Mouse (Mus musculus): Measurements from ENCODE around the gene Rap1a.

DNA sequence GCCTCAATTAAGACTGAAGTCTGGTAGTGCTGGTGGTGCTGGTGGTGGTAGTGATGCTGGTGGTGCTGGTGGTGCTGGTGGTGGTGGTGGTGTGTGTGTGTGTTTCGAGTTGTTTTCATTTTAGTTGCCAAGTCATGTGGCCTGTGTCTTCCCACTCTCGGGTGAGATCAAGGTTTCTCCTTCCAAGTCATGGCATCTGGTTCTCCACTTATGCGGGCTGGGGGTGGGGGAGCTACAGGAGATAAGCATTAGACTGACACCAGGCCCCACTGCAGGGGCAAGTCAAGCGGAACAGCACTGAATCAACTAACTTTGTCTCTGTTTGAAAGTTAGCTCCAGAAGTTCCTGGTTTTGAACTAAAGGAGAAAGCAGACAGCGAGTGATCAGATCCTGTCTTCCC, 23.0 kb upstream of the Rap1a start:
- no peak for TF ChIP-seq CEBPB (IDR thresholded peaks at IDR 0.05; ENCODE audit: insufficient read depth, poor library complexity, severe bottlenecking)
- no peak for TF ChIP-seq POLR2A (IDR thresholded peaks at IDR 0.05; ENCODE audit: insufficient read length, low read depth)
- no peak for TF ChIP-seq SRF (IDR thresholded peaks at IDR 0.05; ENCODE audit: control insufficient read depth, insufficient read length, low read depth)
- no peak for TF ChIP-seq E2F4 (IDR thresholded peaks at IDR 0.05; ENCODE audit: insufficient read depth)
- TF ChIP-seq USF1 (IDR thresholded peaks at IDR 0.05; ENCODE audit: low read depth), result peak; percentile 19
- no peak for TF ChIP-seq REST (IDR thresholded peaks at IDR 0.05; ENCODE audit: insufficient read depth, insufficient read length)
- no peak for TF ChIP-seq MAX (IDR thresholded peaks at IDR 0.05; ENCODE audit: low read depth)
- TF ChIP-seq POLR2AphosphoS2 (IDR thresholded peaks at IDR 0.05; ENCODE audit: insufficient read length, low read depth), result no peak
- TF ChIP-seq MYOD1 (IDR thresholded peaks at IDR 0.05; ENCODE audit: control insufficient read depth in 1 of 3, insufficient read length in 2 of 3, low read depth in 2 of 3), result no peak
- no peak for TF ChIP-seq TCF12 (IDR thresholded peaks at IDR 0.05; ENCODE audit: insufficient read depth, poor library complexity, severe bottlenecking)
- TF ChIP-seq TCF3 (IDR thresholded peaks at IDR 0.05; ENCODE audit: insufficient read length, low read depth), result no peak
- TF ChIP-seq MYOG (IDR thresholded peaks at IDR 0.05; ENCODE audit: control insufficient read depth in 1 of 3, insufficient read depth in 1 of 3, insufficient read length in 2 of 3, low read depth in 2 of 3), result no peak
